Mouse (Mus musculus) cerebellum, adult 8-10 months (tissue): ENCODE results near the gene Mylpf.
"Not testable (repeated sequence)": the region's sequence is repeated elsewhere in the genome, so short reads cannot be mapped to it uniquely, and the experiment has no call there.

ENCODE experiments used
- DNase-seq: peaks from one replicate; pipeline ENCODE4 v3.0.0; 2022

Gene Mylpf

DNA sequence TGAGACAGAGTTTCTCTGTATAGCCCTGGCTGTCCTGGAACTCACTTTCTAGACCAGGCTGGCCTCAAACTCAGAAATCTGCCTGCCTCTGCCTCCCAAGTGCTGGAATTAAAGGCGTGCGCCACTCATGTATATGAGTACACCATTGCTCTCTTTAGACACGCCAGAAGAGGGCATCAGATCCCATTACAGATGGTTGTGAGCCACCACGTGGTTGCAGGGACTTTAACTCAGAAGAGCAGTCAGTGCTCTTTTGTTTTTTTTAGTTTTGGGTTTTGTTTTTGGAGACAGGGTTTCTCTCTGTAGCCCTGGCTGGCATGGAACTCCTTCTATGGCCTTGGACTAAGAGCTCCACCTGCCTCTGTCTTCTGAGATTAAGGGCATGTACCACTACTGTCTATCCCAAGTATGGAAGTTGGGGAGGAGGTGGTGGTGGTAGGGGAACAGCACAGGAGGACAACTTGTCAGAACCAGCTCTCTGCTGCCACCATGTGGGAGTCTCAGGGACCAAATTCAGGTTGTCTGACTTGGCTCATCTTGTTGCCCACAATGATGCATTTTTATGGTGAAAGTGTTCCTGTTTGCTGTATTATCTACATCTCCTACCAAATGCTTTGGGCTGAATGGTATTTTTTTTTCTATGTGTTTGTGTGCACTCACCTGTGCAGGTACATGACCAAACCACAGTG lies 20.1 kb downstream of the Mylpf start:
- DNase-seq, result peak; percentile 80

DNA sequence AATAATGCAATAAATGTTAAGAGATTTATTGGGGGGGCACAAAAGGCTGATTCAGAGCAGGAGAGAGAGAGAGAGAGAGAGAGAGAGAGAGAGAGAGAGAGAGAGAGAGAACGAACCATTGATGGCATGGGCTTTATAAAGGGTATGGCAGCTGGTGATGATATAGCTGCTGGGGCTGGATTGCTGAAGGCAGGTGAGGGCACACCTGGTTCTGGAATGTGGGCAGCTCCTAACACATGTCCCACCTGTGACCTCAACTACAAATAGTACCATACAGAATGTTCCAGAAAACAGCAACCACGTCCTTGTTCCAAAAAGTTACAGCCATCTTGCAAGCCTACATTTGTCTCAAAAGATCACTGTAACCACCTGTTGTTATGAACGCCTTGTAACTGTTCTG lies 22.7 kb downstream of the Mylpf start:
- DNase-seq, result no peak

DNA sequence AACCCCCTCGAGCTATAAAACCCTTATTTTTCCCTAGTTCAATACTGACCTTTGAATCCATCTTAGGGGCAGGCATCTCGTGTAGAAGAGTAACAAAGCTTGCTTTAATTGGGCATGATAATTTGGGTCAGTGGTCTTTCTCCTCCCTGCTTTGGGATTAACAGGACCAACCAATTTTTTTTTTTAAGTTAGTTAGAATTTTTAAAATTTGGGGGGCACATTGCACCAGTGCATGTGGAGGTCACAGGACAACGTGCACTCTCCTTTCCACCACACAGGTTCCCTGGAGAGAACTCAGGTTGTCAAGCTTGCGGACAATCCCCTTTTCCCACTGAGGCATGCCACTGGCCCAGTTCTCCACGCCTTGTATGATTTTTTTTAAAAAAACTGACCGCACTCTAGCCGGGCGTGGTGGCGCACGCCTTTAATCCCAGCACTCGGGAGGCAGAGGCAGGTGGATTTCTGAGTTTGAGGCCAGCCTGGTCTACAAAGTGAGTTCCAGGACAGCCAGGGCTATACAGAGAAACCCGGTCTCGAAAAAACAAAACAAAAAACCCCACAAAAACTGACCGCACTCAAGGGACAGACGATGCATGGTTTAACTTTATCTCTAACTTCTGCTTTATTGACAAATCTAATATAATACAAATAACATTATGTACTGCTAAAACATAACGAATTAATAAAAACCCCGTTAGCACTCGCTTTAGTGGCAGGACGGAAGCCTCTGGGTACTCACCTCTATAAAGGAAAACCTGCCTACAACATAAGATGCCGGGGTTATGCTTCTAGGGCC lies 23.3 kb downstream of the Mylpf start:
- peak; percentile 16 for DNase-seq

DNA sequence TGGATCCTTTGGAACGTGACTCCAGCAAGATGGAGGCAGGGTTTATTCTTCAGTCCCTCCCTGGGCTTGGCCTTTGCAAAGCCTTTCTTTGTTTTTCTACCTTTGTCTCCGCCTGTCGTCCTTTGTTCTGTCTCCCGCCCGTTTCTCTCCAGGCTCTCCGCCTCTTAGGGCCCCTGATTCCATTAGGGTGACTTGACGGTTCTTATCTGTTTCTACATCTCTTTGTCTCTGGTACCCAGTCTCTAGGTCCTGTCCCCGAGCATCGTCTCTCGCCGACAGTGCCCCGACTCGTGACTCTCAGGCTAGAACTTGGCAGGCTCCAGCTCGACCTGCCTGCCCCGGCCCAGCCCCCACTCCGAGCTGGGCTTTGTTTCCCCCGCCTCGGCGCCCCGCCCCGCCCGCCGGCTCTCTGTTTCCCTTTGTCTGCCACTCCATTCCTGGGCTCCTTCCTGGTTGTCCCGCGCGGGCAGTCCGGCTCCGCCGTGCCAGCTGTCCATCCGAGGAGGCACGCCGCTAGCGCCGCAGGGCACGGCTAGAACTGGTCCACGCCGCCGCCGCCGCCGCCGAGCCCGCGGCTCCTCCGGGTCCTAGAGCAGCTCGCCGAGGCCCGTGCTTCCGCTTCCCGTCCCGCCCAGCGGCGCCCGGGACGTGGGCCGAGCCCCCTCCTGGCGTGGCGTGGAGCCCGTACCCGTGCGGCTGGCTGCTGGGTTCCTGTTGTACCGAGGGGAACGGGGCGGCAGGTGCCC lies 24.1 kb downstream of the Mylpf start, which contains the start of the genes Zfp553 and Sept1:
Gene Zfp553, plus strand, starts transcription at position 440 of the 746 bp plus-strand sequence.
Gene Sept1, minus strand, starts transcription at position 509 of the 746 bp plus-strand sequence.
- DNase-seq, result peak; percentile 85

DNA sequence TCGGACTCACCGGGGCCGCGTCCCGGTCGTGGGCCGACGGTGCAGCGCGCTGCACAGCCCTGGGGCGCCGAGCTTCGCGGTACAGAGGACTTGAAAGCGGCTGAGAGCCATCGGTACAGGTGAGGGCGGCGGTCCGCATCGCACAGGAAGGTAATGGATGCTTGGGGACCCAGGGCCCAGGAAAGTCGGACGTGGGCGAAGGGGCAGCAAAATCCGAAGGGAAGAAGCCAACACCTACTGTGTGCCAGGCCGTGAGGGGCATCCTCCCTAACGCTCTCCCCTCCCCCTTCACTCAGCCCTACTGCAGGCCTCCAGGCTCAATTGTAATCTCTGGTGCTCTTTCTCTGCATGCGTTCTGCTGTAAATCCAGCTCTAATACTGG lies 24.7 kb downstream of the Mylpf start:
- DNase-seq, result no peak

DNA sequence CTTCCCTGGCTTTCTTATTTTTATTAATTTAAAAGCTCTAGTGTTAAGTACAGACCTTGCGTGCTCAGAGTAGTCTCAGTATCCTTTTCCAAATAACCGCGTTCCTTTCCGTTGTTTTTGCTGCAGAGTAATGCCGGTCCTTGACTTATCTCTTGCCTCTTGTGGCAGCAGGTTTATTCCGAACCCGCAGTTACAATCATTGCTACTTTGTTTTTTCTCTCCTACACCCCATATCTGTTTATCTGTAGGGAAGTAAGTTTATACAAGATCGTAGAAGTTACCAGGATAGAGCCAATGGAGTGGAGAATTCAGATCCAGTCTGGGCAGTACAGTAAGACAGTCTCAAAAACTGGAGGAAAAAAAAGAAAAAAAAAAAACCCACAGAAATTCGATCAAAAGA lies 25.1 kb downstream of the Mylpf start:
- no peak for DNase-seq

DNA sequence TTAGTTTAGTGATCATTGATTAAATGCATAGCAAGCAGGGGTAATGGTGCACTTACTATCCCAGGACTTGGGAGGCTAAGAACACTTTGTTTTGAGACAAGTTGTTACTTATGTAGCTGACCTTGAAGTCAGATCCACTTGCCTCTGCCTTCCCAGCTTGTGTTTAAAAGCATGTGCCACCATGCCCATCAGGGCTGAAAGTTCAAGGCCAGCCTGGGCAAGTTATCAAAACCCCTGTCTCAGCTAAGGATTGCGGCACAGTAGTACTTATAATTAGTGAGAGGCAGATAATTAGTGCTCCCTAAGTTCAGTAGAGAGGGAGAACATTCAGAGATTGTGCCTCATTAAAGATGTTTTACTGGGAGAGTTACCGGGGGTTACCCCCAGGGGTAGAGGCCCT lies 26.1 kb downstream of the Mylpf start:
- peak; percentile 8 for DNase-seq

DNA sequence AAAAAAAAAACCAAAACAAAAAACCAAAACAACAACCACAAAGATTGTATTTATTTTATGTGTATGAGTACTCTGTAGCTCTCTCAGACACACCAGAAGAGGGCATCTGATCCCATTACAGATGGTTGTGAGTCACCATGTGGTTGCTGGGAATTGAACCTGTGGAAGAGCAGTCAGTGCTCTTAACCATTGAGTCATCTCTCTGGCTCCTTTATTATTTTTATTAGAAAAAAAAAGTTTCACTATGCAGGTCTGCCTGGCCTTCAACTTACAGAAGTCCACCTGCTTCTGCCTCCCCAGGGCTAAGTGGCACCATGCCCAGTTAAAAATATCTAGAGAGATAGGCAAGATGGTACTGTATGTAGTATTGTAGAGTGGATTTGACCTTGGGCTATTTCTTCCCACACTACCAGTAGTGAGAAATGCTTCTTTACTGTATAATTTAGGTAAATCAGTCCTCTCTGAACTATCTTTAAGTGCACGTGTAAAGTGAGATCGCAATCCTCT lies 34.7 kb downstream of the Mylpf start:
- DNase-seq, result no peak

DNA sequence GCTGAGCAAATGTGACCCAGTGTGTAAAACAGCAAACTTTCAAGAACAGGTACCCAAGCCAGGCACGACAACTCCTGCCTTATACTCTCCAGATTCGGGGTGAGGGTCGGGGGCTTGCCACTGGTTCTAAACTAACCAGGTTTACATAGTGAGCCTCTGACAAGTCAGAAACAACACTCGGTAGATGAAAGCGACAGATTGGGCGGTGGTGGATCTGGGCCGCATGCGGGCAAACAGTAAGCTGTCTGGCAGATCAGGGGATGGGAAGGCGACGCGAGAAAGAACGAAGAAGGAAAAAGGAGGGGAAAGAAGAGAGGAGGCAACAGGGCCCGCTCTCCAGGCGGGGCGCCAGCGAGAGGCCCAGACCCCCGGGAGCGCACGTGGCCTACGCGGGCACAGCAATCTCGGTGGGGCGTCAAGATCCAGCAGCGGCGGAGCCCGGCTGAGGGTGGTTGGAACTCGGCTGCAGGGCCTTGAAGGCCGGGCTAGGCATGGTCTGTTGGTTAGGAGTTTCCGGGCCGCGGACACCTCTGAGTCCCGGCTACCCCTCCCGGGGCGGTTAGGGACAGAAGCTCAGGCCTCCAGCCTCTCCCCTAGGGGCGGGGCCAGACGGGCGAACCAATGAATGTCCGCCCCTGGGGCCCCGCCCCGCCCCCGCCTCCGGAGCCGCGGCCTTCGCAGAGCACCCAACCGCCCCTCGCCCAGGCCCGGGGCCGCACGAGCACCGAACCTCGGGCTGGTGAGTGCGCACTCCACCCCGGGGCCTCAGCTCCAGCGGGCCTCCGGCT lies 35.4 kb downstream of the Mylpf start, which contains the start of gene Zfp771:
Gene Zfp771, plus strand, starts transcription at position 405 of the 788 bp plus-strand sequence.
- peak; percentile 93 for DNase-seq

DNA sequence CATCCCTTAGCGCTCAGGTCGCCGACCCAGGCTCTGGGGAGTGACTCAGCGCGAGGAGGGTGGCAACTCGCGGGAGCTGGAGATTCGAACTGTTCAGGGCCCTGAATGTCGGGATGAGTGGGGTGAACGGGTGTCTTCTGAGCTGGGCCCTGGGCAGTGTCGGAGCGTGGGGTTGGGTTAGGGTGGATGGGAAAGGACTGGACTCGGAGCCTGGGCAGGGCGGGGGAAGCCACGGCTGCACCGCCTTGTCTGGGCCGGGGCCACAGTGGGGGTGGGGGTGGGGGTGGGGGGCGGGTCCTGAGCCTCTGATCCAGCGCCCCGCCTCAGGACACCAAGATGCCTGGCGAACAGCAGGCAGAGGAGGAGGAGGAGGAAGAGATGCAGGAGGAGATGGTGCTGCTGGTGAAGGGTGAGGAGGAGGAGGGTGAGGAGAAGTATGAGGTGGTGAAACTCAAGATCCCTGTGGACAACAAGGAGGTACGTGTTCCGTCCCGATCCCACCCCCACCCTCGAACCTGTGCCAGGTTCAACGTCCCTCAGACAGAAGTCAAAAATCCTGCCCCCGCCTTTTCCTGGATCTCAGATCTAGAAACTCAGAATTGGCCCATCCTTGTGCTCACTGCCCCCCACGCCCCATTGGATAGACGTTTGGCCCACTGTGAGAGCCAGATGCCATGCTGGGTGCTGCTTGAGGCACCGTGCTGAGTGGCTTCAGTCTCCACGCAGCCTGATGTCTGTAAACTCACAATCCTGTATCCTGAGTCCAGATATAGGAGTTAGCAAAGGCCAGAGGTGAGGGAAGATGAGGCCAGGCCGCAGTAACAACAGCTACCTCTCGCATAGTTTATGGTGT lies 36.2 kb downstream of the Mylpf start:
- DNase-seq, result no peak

DNA sequence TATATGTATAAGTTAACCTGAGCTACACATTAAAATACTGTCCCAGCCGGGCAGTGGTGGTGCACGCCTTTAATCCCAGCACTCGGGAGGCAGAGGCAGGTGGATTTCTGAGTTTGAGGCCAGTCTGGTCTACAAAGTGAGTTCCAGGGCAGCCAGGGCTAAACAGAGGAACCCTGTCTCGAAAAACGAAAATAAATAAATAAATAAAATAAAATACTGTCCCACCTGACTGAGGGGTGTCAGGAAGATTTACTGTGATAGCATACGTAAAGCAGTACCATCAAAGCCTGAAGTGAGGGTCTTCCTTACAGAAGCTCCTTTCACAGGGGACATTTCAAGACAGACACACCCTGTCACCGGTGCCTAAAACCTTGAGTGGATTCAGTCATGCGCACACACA lies 41.8 kb downstream of the Mylpf start:
- not testable (repeated sequence) for DNase-seq

DNA sequence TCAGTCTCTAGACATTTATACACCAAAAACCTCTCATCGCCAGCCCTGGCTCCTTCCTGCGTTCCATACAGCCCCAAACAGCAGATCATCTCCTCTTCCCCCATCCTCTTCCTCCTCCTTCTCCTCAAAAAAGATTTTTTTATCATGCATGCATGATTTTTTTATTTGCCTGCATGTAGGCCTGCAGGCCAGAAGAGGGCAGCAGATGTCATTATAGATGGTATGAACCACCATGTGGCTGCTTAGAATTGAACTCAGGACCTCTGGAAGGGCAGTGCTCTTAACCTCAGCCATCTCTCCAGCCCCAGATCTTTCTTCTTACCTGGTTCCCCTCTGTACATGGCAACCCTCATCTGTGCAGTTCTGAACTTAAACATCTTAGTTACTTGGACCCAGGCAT lies 43.7 kb downstream of the Mylpf start:
- DNase-seq, result no peak

DNA sequence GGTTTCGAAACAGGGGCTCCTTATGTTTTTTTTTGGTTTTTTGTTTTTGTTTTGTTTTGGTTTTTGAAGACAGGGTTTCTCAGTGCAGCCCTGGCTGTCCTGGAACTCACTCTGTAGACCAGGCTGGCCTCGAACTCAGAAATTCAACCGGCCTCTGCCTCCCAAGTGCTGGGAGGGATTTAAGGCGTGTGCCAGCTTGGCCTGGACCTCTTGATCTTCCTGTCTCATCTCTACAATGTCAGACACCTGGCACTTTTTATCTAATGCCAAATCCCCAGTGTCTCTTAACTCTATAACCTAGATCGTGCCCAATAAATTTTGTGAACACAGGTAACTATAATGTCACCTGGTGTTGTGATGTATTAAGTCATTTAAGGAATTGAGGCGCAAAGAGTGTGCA lies 44.7 kb downstream of the Mylpf start:
- DNase-seq, result no peak

DNA sequence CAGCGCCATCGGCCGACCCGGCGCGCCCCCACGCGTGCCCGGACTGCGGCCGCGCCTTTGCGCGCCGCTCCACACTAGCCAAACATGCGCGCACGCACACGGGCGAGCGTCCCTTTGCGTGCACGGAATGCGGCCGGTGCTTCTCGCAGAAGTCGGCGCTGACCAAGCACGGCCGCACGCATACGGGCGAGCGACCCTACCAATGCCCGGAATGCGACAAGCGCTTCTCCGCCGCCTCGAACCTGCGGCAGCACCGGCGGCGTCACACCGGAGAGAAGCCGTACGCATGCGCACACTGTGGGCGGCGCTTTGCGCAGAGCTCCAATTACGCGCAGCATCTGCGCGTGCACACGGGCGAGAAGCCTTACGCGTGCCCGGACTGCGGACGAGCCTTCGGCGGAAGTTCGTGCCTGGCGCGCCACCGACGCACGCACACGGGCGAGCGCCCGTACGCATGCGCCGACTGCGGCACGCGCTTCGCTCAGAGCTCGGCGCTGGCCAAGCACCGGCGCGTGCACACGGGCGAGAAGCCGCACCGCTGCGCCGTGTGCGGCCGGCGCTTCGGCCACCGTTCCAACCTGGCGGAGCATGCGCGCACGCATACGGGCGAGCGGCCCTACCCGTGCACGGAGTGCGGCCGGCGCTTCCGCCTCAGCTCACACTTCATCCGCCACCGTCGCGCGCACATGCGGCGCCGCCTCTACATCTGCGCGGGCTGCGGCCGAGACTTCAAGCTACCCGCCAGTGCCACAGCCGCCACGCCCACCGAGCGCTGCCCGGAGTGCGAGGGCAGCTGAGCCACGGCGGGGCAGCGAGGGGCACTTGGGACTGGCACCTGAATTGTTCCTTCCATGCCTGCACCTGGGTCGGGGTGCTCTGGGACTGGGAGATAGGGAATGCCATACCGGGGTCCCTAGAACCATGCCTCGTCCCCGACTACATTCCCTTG lies 45.4 kb downstream of the Mylpf start:
- DNase-seq, result peak; percentile 94

DNA sequence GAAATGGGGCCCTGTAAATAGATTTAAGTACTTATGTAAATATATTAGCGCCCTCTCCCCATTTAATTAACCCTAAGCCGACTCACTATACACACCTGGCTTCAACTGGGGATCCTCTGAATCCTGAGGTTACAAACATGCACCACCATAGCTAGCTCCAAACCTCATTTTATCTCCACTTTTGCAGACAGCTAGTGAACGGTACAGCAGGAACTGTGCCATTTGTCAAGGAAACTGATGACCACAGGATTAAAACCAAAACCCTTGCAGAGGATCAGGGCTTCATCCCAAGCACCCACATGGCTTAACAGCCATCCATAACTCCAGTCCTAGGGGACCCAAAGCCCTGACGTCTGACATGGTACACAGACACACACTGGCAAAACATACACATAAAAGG lies 46.3 kb downstream of the Mylpf start:
- no peak for DNase-seq

DNA sequence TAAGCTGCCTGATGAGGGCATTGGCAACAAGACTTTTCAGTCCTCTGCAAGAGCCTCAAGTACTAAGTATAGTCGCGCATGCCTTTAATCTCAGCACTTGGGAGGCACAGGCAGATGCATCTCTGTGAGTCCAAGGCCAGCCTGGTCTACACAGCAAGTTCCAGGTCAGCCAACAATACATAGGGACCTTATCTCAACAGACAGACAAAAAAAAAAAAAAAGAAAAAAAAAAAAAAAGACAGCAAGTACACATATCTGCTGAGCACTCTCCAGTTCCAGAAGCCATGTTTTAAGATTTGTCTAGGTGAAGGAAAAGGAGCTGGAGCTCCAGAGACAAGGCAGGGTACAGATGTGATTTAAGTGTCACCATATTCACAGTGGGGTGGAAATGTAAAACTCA lies 47.3 kb downstream of the Mylpf start:
- DNase-seq, result no peak

DNA sequence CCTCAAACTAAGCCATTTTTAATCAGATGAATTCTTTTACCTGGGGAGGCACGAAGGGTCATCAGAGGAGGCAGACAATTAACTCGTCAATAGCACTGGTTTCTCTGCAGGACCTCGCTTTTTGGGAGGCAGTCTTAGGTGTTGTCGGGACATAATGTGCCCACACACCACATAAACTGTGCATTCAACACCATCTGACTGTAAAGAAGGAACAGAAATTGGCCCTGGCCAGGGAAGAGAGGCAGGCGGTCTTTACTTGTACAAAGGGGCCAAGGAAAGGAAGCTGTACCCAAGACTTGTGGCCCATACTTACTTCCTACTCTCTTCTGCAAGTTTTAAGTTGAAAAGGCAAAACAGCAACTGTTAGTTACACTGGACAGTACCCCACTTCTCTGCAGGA lies 47.8 kb downstream of the Mylpf start:
- no peak for DNase-seq

DNA sequence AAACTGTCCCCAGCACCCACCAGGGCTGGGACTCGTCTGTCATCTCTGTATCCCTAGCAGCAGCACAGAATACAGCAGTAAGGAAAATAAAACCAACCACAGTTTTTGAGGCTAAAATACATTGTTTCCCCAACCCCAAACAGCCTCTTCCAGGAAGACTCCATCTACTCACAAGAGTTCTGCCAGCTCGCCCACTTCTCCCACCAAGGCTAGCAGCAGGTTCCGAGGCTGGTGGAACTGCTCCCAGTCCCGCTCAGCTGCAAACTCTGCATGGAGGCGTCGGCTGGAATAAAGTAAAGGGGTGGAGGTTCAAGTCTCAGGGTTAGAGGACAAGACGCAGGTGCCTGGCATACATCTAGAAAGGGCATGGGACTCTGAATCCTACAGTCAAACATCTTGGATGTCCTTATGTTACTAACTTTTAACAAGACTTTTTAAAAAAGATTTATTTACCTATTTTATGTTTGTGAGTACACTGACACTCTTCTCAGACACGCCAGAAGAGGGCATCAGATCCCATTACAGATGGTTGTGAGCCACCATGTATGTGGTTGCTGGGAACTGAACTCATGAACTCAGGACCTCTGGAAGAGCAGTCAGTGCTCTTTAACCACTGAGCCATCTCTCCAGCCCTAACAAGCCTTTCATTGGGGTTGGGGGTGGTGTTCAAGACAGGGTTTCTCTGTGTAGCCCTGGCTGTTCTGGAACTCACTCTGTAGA lies 50.7 kb downstream of the Mylpf start:
- no peak for DNase-seq

DNA sequence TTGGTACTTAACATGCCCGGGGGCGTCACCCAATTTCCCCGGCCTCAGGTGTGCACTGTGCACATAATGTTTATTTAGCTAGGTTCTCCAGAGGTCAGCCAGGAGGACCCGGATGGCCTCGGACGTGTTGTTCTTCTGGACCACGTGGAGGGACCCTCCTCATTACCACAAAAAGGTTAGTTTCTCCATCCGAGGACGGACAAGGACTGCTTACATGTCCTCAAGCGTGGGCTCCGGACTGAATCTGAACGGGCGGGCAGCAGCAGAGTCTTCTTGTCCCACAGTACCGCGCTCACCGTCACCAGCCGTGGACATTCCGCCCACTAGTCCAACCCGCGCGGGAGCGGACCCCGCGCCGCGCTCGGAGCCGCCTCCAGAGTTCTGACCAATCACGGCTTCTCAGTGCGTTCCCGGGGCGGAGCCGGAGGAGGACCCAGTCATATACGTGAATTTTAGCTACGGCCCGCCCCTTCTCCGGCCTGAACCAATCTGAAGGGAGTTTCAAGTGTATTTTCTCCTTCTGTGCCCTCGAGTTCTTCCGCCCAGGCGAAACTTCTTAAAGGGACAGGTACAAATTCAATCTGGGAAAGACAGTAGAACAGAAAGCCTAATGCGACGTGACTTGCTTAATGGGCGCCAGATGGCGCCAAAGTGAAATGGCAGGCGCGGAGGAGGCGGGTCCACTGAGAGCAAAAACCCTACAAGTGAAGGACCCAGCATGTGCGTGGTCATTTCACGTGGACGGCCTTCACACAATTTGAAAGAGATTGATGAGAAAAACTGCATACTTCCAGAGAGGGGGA lies 51.8 kb downstream of the Mylpf start, which contains the start of gene Dctpp1:
Gene Dctpp1, minus strand, starts transcription at position 401 of the 803 bp plus-strand sequence.
- DNase-seq, result peak; percentile 97
